Mouse (Mus musculus) lung, postnatal 0 days (tissue): Measurements from ENCODE around the gene Cited2.

ENCODE experiments used
- CTCF ChIP-seq: IDR thresholded peaks from 2 replicates; pipeline ENCODE4 v1.5.1; 2016; ENCODE audit warnings: antibody characterized with exemption, mild to moderate bottlenecking
- EP300 ChIP-seq: IDR thresholded peaks from 2 replicates; pipeline ENCODE4 v1.6.1; 2016; ENCODE audit warnings: antibody characterized with exemption, mild to moderate bottlenecking, control low read depth

- no peak for TF ChIP-seq CTCF
- no peak for TF ChIP-seq EP300
Observed at GRCm38 (mm10) chr10:17680432-17681382, 42.3 kb upstream of the Cited2 start.
